Mouse (Mus musculus) embryonic stem cell, embryonic (primary cell): Measurements from ENCODE around the gene Dph3.

Source experiments
- CTCF ChIA-PET, 4 experiments: fragments of 300-600 bp in 2 of 4; fragments of 350-600 bp in 2 of 4; sonication (Branson Sonifier 250); formaldehyde crosslinking; loops; one replicate each; lab custom pipeline; 2022; ENCODE audit warnings: inconsistent platforms in 2 of 4; lab: Charles Lee
- POLR2A ChIA-PET, 4 experiments: fragments of 300-600 bp in 2 of 4; fragments of 350-600 bp in 2 of 4; sonication (Branson Sonifier 250); formaldehyde crosslinking; loops; one replicate each; lab custom pipeline; 2022; ENCODE audit warnings: antibody characterized with exemption in 4 of 4, inconsistent platforms in 1 of 4; lab: Charles Lee

Gene Dph3

DNA sequence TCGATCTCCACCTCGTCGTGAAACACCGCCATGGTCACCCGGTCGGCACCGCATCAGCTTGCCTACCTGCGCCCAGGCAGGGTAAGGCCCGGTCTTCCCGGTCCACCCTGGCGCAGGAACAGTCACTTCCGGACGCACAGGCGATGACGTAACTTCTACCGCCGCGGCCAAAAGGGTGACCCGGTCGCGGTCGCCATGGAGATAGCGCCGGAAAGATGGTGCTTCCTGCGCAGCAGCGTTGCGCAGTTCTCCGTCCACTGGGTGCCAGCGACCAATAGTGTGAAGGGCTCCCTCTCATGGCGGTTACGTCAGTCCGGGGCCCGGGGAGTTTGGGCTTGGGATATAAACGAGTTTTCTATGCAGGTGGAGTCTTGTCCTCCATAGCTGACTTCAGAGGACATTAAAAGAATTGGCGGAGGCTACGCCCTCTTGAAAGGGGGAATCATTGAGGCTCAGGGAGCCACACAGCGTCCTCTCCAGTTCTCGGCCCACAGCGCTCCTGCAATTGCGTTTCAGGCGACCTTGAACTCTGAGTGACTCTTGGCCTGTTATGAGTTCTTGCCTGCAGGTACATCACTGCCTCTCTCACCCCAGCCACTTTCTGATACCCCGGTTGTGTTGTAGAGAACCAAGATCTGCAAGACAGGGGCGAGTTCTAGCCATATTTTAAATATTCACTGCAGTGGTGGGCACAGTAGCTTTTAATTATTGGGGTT lies at the start of gene Dph3:
Gene Dph3 (minus strand): TSS at position 244 of the 716 bp plus-strand sequence.
- POLR2A ChIA-PET, result interaction anchor here (0.5 to 4.2 kb wide), 68 partner anchors 8 to 592 kb away, joined by 3 to 16 read pairs (median 4); partner anchors contain the start of genes Ncoa4 (in 3 of the 4), Btd (in 1 of the 4), Eaf1 (in 1 of the 4) and Galnt15 (in 1 of the 4)

GRCm38 (mm10) chr14:32134293-32134692 lies 48.8 kb upstream of the Dph3 start:
- POLR2A ChIA-PET, result interaction anchor here (0.5 to 5.5 kb wide), 46 partner anchors 8 to 1170 kb away, joined by 3 to 54 read pairs (median 4); partner anchors contain the start of genes Ncoa4 (in 4 of the 4), Dph3 (in 1 of the 4) and Oxnad1 (in 1 of the 4)
- CTCF ChIA-PET, result interaction anchor here in 2 of 4 experiments (0.7 to 1.3 kb wide), 6 partner anchors 9 to 489 kb away, joined by 3 to 4 read pairs (median 3); partner anchors contain the start of gene Ncoa4 (in 1 of the 2)

More for the DNA sequence above, at the start of gene Dph3:
- CTCF ChIA-PET, result interaction anchor here in 3 of 4 experiments (0.6 to 1.4 kb wide), 7 partner anchors 9 to 107 kb away, joined by 3 to 5 read pairs (median 3); no protein-coding TSS in a partner anchor

DNA sequence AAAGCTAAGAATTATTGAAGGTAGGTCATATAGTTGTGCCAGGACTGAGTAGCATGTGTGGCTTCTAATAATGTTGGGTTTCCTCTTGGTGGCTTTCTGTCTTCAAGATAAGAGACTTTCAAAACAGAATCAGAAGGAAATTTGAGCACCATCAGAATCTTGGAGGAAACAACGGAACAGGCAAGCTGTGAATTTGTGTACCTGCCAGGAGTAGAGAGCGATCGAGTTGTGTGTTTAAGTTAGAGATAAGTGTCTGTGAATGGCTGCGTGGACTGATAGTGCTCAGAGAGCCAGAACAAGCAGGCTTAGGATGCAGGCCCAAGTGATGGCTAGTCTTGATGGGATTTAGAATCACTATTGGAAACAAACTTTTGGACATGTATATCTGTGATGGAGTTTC lies 46.3 kb upstream of the Dph3 start:
- ChIA-PET POLR2A (interaction anchor here in 2 of 4 experiments (0.8 to 1.3 kb wide), 5 partner anchors 15 to 61 kb away, joined by 3 to 4 read pairs (median 3); partner anchors contain the start of gene Ncoa4 (in 1 of the 2)), CTCF (no interaction called here)

DNA sequence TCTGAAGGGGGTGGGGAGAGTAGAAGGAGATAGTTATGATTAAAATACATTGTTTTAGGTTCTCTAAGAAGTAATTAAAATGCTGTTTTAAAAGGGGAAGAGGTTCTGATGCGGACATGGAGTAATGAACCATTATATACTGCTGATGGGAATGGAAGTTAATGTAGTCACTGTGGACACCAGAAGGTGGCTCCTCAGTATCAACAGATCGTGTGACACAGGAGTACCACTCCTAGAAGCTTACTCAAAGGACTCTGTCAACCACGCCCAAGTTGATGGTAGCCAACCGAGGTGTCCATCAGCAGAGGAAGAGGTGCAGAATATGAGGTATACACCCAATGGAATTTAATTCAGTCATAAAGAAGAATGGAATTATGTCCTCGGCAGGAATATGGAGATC lies 42.9 kb upstream of the Dph3 start:
- POLR2A ChIA-PET, result interaction anchor here in 2 of 4 experiments (1.1 to 1.5 kb wide), 4 partner anchors 31 to 72 kb away, joined by 3 to 8 read pairs (median 3); partner anchors contain the start of gene Ncoa4 (in 2 of the 2)
- CTCF ChIA-PET, result no interaction called here

DNA sequence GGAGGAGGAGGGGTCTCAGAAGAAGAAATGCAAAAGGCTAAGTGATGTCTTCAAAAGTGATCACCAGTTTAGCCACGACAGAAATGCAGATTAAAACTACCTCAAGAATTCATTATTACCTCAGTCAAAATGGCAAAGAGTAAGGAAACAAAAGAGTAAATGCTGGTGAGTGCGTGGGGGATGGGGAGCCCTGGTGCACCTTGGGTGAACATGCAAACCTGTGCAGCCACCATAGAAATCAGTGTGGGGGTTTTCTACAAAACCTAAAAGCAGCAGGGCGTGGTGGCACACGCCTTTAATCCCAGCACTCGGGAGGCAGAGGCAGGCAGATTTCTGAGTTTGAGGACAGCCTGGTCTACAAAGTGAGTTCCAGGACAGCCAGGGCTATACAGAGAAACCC lies 39.7 kb upstream of the Dph3 start:
- POLR2A ChIA-PET, result interaction anchor here in 3 of 4 experiments (0.6 to 6.9 kb wide), 18 partner anchors 9 to 192 kb away, joined by 3 to 54 read pairs (median 5); partner anchors contain the start of gene Ncoa4 (in 3 of the 3)
- CTCF ChIA-PET, result interaction anchor here in 1 of 4 experiments (1.3 kb wide), 1 partner anchor 9 kb away, joined by 4 read pairs; no protein-coding TSS in a partner anchor

GRCm38 (mm10) chr14:32124261-32124660 lies 38.7 kb upstream of the Dph3 start:
- POLR2A ChIA-PET, result interaction anchor here (0.7 to 6.9 kb wide), 27 partner anchors 10 to 80 kb away, joined by 3 to 54 read pairs (median 5); partner anchors contain the start of genes Ncoa4 (in 2 of the 4), Dph3 (in 1 of the 4), Msmb (in 1 of the 4) and Oxnad1 (in 1 of the 4)
- CTCF ChIA-PET, result no interaction called here

DNA sequence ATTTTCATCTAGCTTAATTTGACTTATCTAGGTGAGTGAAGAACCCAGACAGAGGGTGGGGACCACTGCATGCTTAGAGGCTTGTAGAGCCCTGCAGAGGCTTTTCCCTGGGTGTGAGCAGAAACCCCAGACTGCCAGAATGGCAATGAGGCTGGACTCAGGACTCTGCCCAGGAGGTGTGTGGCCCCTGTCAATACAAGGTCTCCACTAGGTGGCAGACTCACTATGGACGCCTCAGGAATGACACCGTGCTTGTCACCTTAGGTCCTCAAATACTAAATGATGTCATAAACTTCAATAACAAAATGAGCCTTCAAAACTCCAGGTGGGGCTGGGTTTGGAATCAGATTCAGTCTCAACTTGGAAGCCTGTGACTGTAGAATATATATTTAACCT lies 36.4 kb upstream of the Dph3 start:
- CTCF ChIA-PET, result interaction anchor here (0.6 to 3.1 kb wide), 8 partner anchors 8 to 710 kb away, joined by 3 to 18 read pairs (median 3); partner anchors contain the start of gene Oxnad1 (in 1 of the 4)
- POLR2A ChIA-PET, result interaction anchor here in 3 of 4 experiments (0.8 to 6.9 kb wide), 15 partner anchors 10 to 76 kb away, joined by 3 to 54 read pairs (median 6); partner anchors contain the start of genes Dph3 (in 1 of the 3), Ncoa4 (in 1 of the 3) and Oxnad1 (in 1 of the 3)

DNA sequence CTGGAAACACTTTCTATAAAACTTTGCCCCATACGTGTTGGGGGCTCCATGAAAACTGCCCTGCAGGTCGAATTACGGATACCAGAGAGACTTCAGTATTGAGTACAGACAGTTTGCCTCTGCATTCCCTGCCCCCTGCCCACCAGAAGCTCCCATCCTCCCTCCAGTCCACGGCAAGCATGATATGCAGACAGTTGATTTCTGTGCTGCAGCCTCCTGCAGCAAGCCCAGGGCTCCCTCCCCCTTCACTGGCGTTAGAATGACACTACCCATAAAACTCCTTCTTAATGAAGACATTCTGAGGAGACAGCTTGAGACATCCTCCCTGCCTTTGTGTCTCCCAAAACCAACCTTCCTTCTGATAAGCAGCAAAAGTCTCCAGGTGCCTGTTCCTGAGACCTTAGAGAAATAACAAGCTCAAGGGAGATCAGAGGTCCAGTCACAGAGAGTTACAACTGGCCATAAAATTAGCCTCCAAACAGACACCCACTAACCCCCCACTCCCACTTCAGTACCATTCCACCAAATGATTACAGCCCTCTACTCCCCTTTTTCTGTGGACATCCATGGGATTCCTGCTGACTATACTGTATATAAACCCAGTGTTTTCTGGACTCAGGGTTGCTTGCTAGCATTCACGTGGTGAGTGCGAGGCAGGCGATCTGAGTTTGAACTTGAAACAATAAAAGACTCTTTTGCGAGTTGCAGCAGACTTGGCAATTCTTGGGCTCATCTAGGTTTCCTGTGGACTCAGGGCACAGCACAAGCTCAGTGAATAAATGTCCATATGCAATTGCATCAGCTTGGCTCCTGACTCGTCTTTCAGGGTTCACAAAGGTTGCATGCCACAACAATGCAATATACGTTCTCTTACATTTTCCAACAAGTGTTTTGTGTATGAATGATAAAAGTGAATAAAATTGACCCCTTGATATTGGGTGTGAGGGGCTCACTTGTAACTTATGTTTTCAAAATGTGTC lies 35.7 kb upstream of the Dph3 start:
- CTCF ChIA-PET, result interaction anchor here (0.6 to 3.1 kb wide), 7 partner anchors 9 to 127 kb away, joined by 3 to 18 read pairs (median 3); partner anchors contain the start of gene Oxnad1 (in 1 of the 4)
- POLR2A ChIA-PET, result interaction anchor here (0.5 to 6.9 kb wide), 22 partner anchors 9 to 169 kb away, joined by 3 to 54 read pairs (median 3); partner anchors contain the start of genes Dph3 (in 1 of the 4), Ncoa4 (in 1 of the 4) and Oxnad1 (in 1 of the 4)

- POLR2A ChIA-PET, result interaction anchor here in 3 of 4 experiments (0.6 to 2.9 kb wide), 14 partner anchors 9 to 402 kb away, joined by 3 to 20 read pairs (median 4); partner anchors contain the start of genes Dph3 (in 1 of the 3) and Oxnad1 (in 1 of the 3)
- CTCF ChIA-PET, result interaction anchor here in 3 of 4 experiments (0.6 to 3.2 kb wide), 4 partner anchors 10 to 979 kb away, joined by 4 to 18 read pairs (median 5); partner anchors contain the start of gene Dph3 (in 1 of the 3)
These were observed 26.6 kb upstream of the Dph3 start for GRCm38 (mm10) chr14:32112124-32112523.

DNA sequence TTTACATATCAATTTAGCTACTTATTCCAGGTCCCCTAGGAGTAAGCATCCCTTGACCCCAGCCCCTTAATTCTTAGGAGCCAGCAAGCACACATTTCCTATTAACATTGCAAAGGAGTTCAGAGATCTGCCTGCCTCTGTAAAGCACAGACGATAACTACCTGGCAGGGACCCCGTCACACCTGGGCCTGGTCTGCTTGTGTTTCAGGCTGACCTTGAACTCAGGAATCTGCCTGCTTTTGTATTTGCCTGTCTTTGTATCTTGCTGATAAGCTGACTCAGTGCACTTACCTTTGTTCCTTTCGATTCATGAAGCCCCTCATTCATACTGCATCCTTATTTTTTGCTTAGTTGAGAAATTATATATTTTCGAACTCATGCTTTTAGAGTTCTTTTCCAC lies 21.4 kb upstream of the Dph3 start:
- ChIA-PET POLR2A (interaction anchor here (0.6 to 2.6 kb wide), 29 partner anchors 14 to 419 kb away, joined by 3 to 19 read pairs (median 4); partner anchors contain the start of genes Ncoa4 (in 3 of the 4), Dph3 (in 1 of the 4), Oxnad1 (in 1 of the 4) and Parg (in 1 of the 4)), CTCF (interaction anchor here in 3 of 4 experiments (0.6 to 1.1 kb wide), 4 partner anchors 10 to 162 kb away, joined by 4 to 13 read pairs (median 4); no protein-coding TSS in a partner anchor)

DNA sequence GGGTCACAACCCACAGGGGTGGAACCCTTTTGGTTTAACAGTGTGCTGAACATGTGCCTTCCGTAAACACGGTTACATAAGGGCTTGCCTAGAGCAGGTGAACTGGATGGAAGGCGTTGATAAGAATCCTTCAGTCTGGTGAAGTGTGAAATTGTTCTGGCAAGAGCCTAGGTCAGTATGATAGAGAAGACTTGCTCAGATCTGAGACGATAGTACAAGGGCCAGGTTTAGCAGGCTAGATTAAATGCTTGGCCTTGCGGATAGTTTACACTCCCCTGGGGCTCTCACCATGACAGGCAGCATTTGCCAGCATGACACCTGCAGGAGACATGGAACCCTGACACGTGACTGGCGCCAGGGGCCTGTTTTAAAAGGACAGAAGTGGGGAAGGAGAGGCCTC lies 20.1 kb upstream of the Dph3 start:
- ChIA-PET POLR2A (interaction anchor here (0.6 to 2.6 kb wide), 24 partner anchors 10 to 763 kb away, joined by 3 to 19 read pairs (median 4); partner anchors contain the start of genes Dph3 (in 2 of the 4), Ncoa4 (in 2 of the 4), Hacl1 (in 1 of the 4) and Oxnad1 (in 1 of the 4)), CTCF (interaction anchor here in 2 of 4 experiments (0.9 to 1.1 kb wide), 2 partner anchors 21 to 87 kb away, joined by 4 to 5 read pairs; partner anchors contain the start of gene Oxnad1 (in 1 of the 2))

DNA sequence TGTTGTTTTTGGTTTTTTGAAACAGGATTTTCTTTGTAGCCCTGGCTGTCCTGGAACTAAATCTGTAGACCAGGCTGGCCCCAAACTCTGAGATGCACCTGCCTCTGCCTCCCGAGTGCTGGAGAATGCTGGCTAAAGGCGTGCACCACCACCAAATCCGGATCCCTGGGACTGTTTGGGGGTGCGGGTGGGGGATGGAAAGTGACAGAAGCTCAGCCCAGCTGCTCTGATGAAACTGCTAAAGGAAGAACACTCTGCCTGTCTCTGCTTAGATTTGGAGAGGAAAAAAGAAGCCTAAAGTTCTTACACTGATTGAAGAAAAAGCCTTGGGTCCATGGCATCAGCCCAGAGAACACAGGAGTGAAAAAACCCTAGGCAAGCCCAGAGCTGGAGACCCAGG lies 18.0 kb upstream of the Dph3 start:
- ChIA-PET POLR2A (interaction anchor here in 2 of 4 experiments (0.5 to 2.8 kb wide), 16 partner anchors 8 to 442 kb away, joined by 3 to 13 read pairs (median 4); partner anchors contain the start of genes Dph3 (in 2 of the 2), Ncoa4 (in 2 of the 2) and Oxnad1 (in 2 of the 2)), CTCF (interaction anchor here in 1 of 4 experiments (0.6 to 1.5 kb wide), 2 partner anchors 16 to 89 kb away, joined by 3 read pairs; no protein-coding TSS in a partner anchor)

- POLR2A ChIA-PET, result interaction anchor here in 3 of 4 experiments (0.6 to 2.1 kb wide), 8 partner anchors 11 to 98 kb away, joined by 3 to 13 read pairs (median 4); partner anchors contain the start of genes Dph3 (in 1 of the 3), Ncoa4 (in 1 of the 3) and Oxnad1 (in 1 of the 3)
- CTCF ChIA-PET, result interaction anchor here in 1 of 4 experiments (0.6 kb wide), 1 partner anchor 131 kb away, joined by 3 read pairs; no protein-coding TSS in a partner anchor
These were observed 13.4 kb upstream of the Dph3 start for GRCm38 (mm10) chr14:32098951-32099350.

- ChIA-PET CTCF (interaction anchor here in 1 of 4 experiments (0.6 kb wide), 1 partner anchor 10 kb away, joined by 8 read pairs; no protein-coding TSS in a partner anchor), POLR2A (interaction anchor here in 2 of 4 experiments (1.0 to 1.1 kb wide), 2 partner anchors 19 to 36 kb away, joined by 3 to 4 read pairs; no protein-coding TSS in a partner anchor)
These were observed 12.2 kb upstream of the Dph3 start for GRCm38 (mm10) chr14:32097691-32098090.

- ChIA-PET POLR2A (interaction anchor here in 1 of 4 experiments (2.1 kb wide), 1 partner anchor 62 kb away, joined by 4 read pairs; the partner anchor contains the start of gene Ncoa4), CTCF (interaction anchor here in 1 of 4 experiments (0.6 kb wide), 1 partner anchor 10 kb away, joined by 13 read pairs; no protein-coding TSS in a partner anchor)
These were observed 11.2 kb upstream of the Dph3 start for GRCm38 (mm10) chr14:32096740-32097139.

DNA sequence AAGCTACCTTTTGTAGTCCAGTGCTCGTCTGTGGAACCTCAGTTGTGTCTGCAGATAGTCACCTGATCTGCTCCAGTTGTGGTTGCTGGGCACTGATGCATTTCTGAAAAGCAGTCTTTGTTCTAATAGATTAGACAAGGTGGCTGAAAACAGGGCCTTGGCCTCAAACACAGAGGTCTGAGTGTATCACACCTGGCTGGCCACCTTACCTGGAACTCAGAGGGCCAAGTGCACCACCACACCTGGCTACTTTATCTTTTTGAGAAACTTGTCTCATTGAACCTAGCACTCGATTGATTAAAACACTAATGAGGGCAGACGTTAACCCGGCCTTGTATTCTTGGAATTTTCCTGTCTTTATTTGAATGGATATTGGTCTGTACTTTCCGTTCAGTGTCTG lies 10.1 kb upstream of the Dph3 start:
- POLR2A ChIA-PET, result interaction anchor here in 1 of 4 experiments (1.2 to 2.1 kb wide), 2 partner anchors 11 to 63 kb away, joined by 3 to 4 read pairs; partner anchors contain the start of gene Ncoa4

More for the DNA sequence above, 10.1 kb upstream of the Dph3 start:
- CTCF ChIA-PET, result no interaction called here
